In genomic region chr15:102026430-102026829, GRCm38 (mm10) we compare ENCODE assay signal across 10 mouse cellular contexts. TPM values are rescaled to one million over a fixed set of nuclear protein-coding genes. Genes with fewer than 3 reads are reported as not detected.
A peak's percentile ranks its signal among the peaks of the same experiment; 100 is the strongest.
DNase-seq lines count a peak whose midpoint lies in the region; ATAC-seq and TF ChIP-seq lines count a peak whose summit lies in the region.
"Had no signal": no experiment of that assay in that cellular context is flagged by ENCODE, and none has a peak within 500 bp of the region (broad histone marks: within the 10 kb centered on the region; RNA-seq: fewer than 3 reads in every experiment).

No protein-coding gene starts in this region.

- peaks cover 48% of the 10 kb centered on the region for H3K4me1 ChIP-seq in hindbrain, embryonic 10.5 days (replicated peaks)
- peaks cover 4% of the 10 kb centered on the region; the same call in 1 of the 2 replicates for H3K4me1 ChIP-seq in hindbrain, embryonic 16.5 days (ENCODE audit: control insufficient read depth, insufficient read depth, low read depth, low read length)
- peaks cover 38% of the 10 kb centered on the region for H3K4me1 ChIP-seq in midbrain, embryonic 10.5 days
- H3K4me1 ChIP-seq in midbrain, embryonic 16.5 days (ENCODE audit: control insufficient read depth, insufficient read depth, low read length), result no peaks in the 10 kb centered on the region
- peaks cover 4% of the 10 kb centered on the region; the same call in 1 of the 2 replicates for H3K4me1 ChIP-seq in intestine, postnatal 0 days (replicated peaks; ENCODE audit: control insufficient read depth, insufficient read depth, low read length)
- H3K4me1 ChIP-seq in stomach, embryonic 16.5 days (ENCODE audit: control insufficient read depth, insufficient read depth, low read length), result peaks cover 39% of the 10 kb centered on the region

- H3K9me3 ChIP-seq in hindbrain, embryonic 10.5 days, result no peaks in the 10 kb centered on the region
- H3K9me3 ChIP-seq in hindbrain, embryonic 16.5 days (ENCODE audit: control insufficient read depth, low read length), result no peaks in the 10 kb centered on the region
- H3K9me3 ChIP-seq in midbrain, embryonic 10.5 days (replicated peaks), result no peaks in the 10 kb centered on the region
- H3K9me3 ChIP-seq in midbrain, embryonic 16.5 days (replicated peaks; ENCODE audit: control insufficient read depth, low read length, poor library complexity, severe bottlenecking), result no peaks in the 10 kb centered on the region
- H3K9me3 ChIP-seq in intestine, postnatal 0 days (ENCODE audit: control insufficient read depth), result no peaks in the 10 kb centered on the region
- H3K9me3 ChIP-seq in stomach, embryonic 16.5 days (replicated peaks; ENCODE audit: control insufficient read depth, low read length), result no peaks in the 10 kb centered on the region

- TF ChIP-seq CTCF in intestine, postnatal 0 days (IDR thresholded peaks at IDR 0.05; ENCODE audit: low read depth), result 0 out of 2 replicates have a peak, but pooled peaks have one; percentile 5

- no peak overlapping the region for H3K9ac ChIP-seq in hindbrain, embryonic 16.5 days (ENCODE audit: low read depth, low read length)
- H3K9ac ChIP-seq in midbrain, embryonic 16.5 days (ENCODE audit: low read depth, low read length), result no peak overlapping the region
- no peak overlapping the region for H3K9ac ChIP-seq in intestine, postnatal 0 days (ENCODE audit: low read depth, low read length)
- peak overlapping the region; percentile 32 for H3K9ac ChIP-seq in stomach, embryonic 16.5 days (ENCODE audit: low read length)

- 8% methylated on average over 12 of the region's 12 CpGs for WGBS in hindbrain, embryonic 10.5 days
- 15% methylated on average over 12 of the region's 12 CpGs for WGBS in hindbrain, embryonic 16.5 days
- whole genome bisulfite sequencing in midbrain, embryonic 10.5 days, result 8% methylated on average over 12 of the region's 12 CpGs
- 13% methylated on average over 12 of the region's 12 CpGs for WGBS in midbrain, embryonic 16.5 days
- WGBS in intestine, postnatal 0 days, result 25% methylated on average over 12 of the region's 12 CpGs
- 20% methylated on average over 12 of the region's 12 CpGs for WGBS in stomach, embryonic 16.5 days

- no peak for ATAC-seq in hindbrain, embryonic 16.5 days
- no peak for ATAC-seq in midbrain, embryonic 16.5 days
- ATAC-seq in intestine, postnatal 0 days, result no peak
- 0 out of 2 replicates have a peak, but pooled peaks have one; percentile 13 for ATAC-seq in stomach, embryonic 16.5 days (ENCODE audit: insufficient read depth, low FRiP score)
- ATAC-seq: forebrain, embryonic 16.5 days had no signal

- DNase-seq in hindbrain, embryonic 10.5 days (ENCODE audit: low spot score), result no peak
- no peak for DNase-seq in midbrain, embryonic 10.5 days (ENCODE audit: low spot score)
- DNase-seq in thymus, postnatal 14 days, result no peak
- DNase-seq: right cerebral cortex, postnatal 14 days had no signal

- no peak overlapping the region for H3K4me2 ChIP-seq in hindbrain, embryonic 16.5 days (ENCODE audit: low read length)
- H3K4me2 ChIP-seq in midbrain, embryonic 16.5 days (ENCODE audit: low read length), result no peak overlapping the region
- H3K4me2 ChIP-seq in intestine, postnatal 0 days (replicated peaks; ENCODE audit: low read depth), result peak overlapping the region; percentile 43
- peak overlapping the region; percentile 53 for H3K4me2 ChIP-seq in stomach, embryonic 16.5 days (ENCODE audit: low read depth, low read length)

- H3K27ac ChIP-seq in hindbrain, embryonic 10.5 days, result peak overlapping the region; percentile 59; the same call in 1 of the 2 replicates
- no peak overlapping the region for H3K27ac ChIP-seq in hindbrain, embryonic 16.5 days (ENCODE audit: low read depth, low read length)
- no peak overlapping the region for H3K27ac ChIP-seq in midbrain, embryonic 10.5 days (replicated peaks)
- no peak overlapping the region for H3K27ac ChIP-seq in midbrain, embryonic 16.5 days (ENCODE audit: low read length)
- H3K27ac ChIP-seq in intestine, postnatal 0 days (ENCODE audit: low read depth, low read length), result no peak overlapping the region
- peak overlapping the region; percentile 73 for H3K27ac ChIP-seq in stomach, embryonic 16.5 days (ENCODE audit: low read length)
- H3K27ac ChIP-seq: macrophage had no signal

- H3K36me3 ChIP-seq in hindbrain, embryonic 10.5 days, result peaks cover 7% of the 10 kb centered on the region; the same call in 1 of the 2 replicates
- H3K36me3 ChIP-seq in hindbrain, embryonic 16.5 days (ENCODE audit: control insufficient read depth, insufficient read depth, low read length), result no peaks in the 10 kb centered on the region
- no peaks in the 10 kb centered on the region for H3K36me3 ChIP-seq in midbrain, embryonic 10.5 days
- no peaks in the 10 kb centered on the region for H3K36me3 ChIP-seq in midbrain, embryonic 16.5 days (ENCODE audit: control insufficient read depth, insufficient read depth, low read length)
- H3K36me3 ChIP-seq in intestine, postnatal 0 days (ENCODE audit: control insufficient read depth, insufficient read depth), result peaks cover 11% of the 10 kb centered on the region; the same call in 1 of the 2 replicates
- no peaks in the 10 kb centered on the region for H3K36me3 ChIP-seq in stomach, embryonic 16.5 days (ENCODE audit: control insufficient read depth, insufficient read depth, low read length)

- peaks cover 67% of the 10 kb centered on the region for H3K27me3 ChIP-seq in hindbrain, embryonic 10.5 days (ENCODE audit: insufficient read depth, poor library complexity, severe bottlenecking)
- peaks cover 16% of the 10 kb centered on the region; the same call in 1 of the 2 replicates for H3K27me3 ChIP-seq in hindbrain, embryonic 16.5 days (replicated peaks; ENCODE audit: control insufficient read depth, insufficient read depth, low read length)
- peaks cover 78% of the 10 kb centered on the region for H3K27me3 ChIP-seq in midbrain, embryonic 10.5 days (ENCODE audit: low read depth, poor library complexity, severe bottlenecking)
- peaks cover 23% of the 10 kb centered on the region for H3K27me3 ChIP-seq in midbrain, embryonic 16.5 days (ENCODE audit: control insufficient read depth, insufficient read depth, low read depth, low read length)
- H3K27me3 ChIP-seq in intestine, postnatal 0 days (replicated peaks; ENCODE audit: control insufficient read depth, insufficient read depth, low read length), result no peaks in the 10 kb centered on the region
- H3K27me3 ChIP-seq in stomach, embryonic 16.5 days (ENCODE audit: control insufficient read depth, insufficient read depth, low read length), result no peaks in the 10 kb centered on the region

- no peak overlapping the region for H3K4me3 ChIP-seq in hindbrain, embryonic 10.5 days
- H3K4me3 ChIP-seq in hindbrain, embryonic 16.5 days (ENCODE audit: low read length), result no peak overlapping the region
- 0 out of 2 replicates have a peak overlapping the region, but pooled peaks have one; percentile 20 for H3K4me3 ChIP-seq in midbrain, embryonic 10.5 days
- no peak overlapping the region for H3K4me3 ChIP-seq in midbrain, embryonic 16.5 days (ENCODE audit: low read depth, low read length)
- no peak overlapping the region for H3K4me3 ChIP-seq in intestine, postnatal 0 days (ENCODE audit: low read depth, low read length)
- no peak overlapping the region for H3K4me3 ChIP-seq in stomach, embryonic 16.5 days (replicated peaks; ENCODE audit: low read length)

RNA-seq across cellular contexts. Expression of gene Krt18, which starts 1.6 kb away (rescaled TPM):
- polyA plus RNA-seq in hindbrain, embryonic 10.5 days (2016; fragmentation: Nextera tagmentation; extraction: Ambion mirVana), result 38.6 and 53.5 TPM in 2 replicates
- polyA plus RNA-seq in hindbrain, embryonic 16.5 days (2015; fragmentation: Nextera tagmentation; extraction: Ambion mirVana), result 11.8 and 13.6 TPM in 2 replicates
- polyA plus RNA-seq in midbrain, embryonic 10.5 days (2016; fragmentation: Nextera tagmentation; extraction: Ambion mirVana), result 11.4 and 21.0 TPM in 2 replicates
- 3.8 and 5.1 TPM in 2 replicates for polyA plus RNA-seq in midbrain, embryonic 16.5 days (2015; fragmentation: Nextera tagmentation; extraction: Ambion mirVana)
- 364 and 368 TPM in 2 replicates for polyA plus RNA-seq in intestine, postnatal 0 days (2015; fragmentation: Nextera tagmentation; extraction: Ambion mirVana)
- polyA plus RNA-seq in stomach, embryonic 16.5 days (2015; fragmentation: Nextera tagmentation; extraction: Ambion mirVana), result 550 and 609 TPM in 2 replicates
- polyA plus RNA-seq: macrophage had no signal

RNA-seq across cellular contexts. Expression of gene Krt8, which starts 22.1 kb away (rescaled TPM):
- 43.1 and 55.5 TPM in 2 replicates for polyA plus RNA-seq in hindbrain, embryonic 10.5 days (2016; fragmentation: Nextera tagmentation; extraction: Ambion mirVana)
- 5.4 and 6.2 TPM in 2 replicates for polyA plus RNA-seq in hindbrain, embryonic 16.5 days (2015; fragmentation: Nextera tagmentation; extraction: Ambion mirVana)
- 18.5 and 21.9 TPM in 2 replicates for polyA plus RNA-seq in midbrain, embryonic 10.5 days (2016; fragmentation: Nextera tagmentation; extraction: Ambion mirVana)
- polyA plus RNA-seq in midbrain, embryonic 16.5 days (2015; fragmentation: Nextera tagmentation; extraction: Ambion mirVana), result 2.2 TPM in 2 replicates
- 940 and 1,037 TPM in 2 replicates for polyA plus RNA-seq in intestine, postnatal 0 days (2015; fragmentation: Nextera tagmentation; extraction: Ambion mirVana)
- 1,152 and 1,422 TPM in 2 replicates for polyA plus RNA-seq in stomach, embryonic 16.5 days (2015; fragmentation: Nextera tagmentation; extraction: Ambion mirVana)
- polyA plus RNA-seq: macrophage had no signal

RNA-seq across cellular contexts. Expression of gene Eif4b, which starts 47.1 kb away (rescaled TPM):
- polyA plus RNA-seq in hindbrain, embryonic 10.5 days (2016; fragmentation: Nextera tagmentation; extraction: Ambion mirVana), result 80.4 and 122 TPM in 2 replicates
- 76.0 and 84.8 TPM in 2 replicates for polyA plus RNA-seq in hindbrain, embryonic 16.5 days (2015; fragmentation: Nextera tagmentation; extraction: Ambion mirVana)
- polyA plus RNA-seq in midbrain, embryonic 10.5 days (2016; fragmentation: Nextera tagmentation; extraction: Ambion mirVana), result 113 and 125 TPM in 2 replicates
- 87.3 and 90.0 TPM in 2 replicates for polyA plus RNA-seq in midbrain, embryonic 16.5 days (2015; fragmentation: Nextera tagmentation; extraction: Ambion mirVana)
- polyA plus RNA-seq in intestine, postnatal 0 days (2015; fragmentation: Nextera tagmentation; extraction: Ambion mirVana), result 47.8 and 53.0 TPM in 2 replicates
- 108 and 122 TPM in 2 replicates for polyA plus RNA-seq in stomach, embryonic 16.5 days (2015; fragmentation: Nextera tagmentation; extraction: Ambion mirVana)

Comparison
In these comparisons a context has a peak if more than half of its experiments do, and no peak if none do; other contexts are left out.
1. H3K27ac ChIP-seq: peak in hindbrain, embryonic 10.5 days (single experiment) and stomach, embryonic 16.5 days (single experiment); none in hindbrain, embryonic 16.5 days (single experiment), midbrain, embryonic 10.5 days (single experiment), midbrain, embryonic 16.5 days (single experiment) and intestine, postnatal 0 days (single experiment).
2. H3K4me2 ChIP-seq: peak in intestine, postnatal 0 days (single experiment) and stomach, embryonic 16.5 days (single experiment); none in hindbrain, embryonic 16.5 days (single experiment) and midbrain, embryonic 16.5 days (single experiment).
3. RNA of gene Krt8, which starts 22.1 kb away (polyA plus RNA-seq): 1,152 to 1,422 TPM in stomach, embryonic 16.5 days and 940 to 1,037 TPM in intestine, postnatal 0 days; 43.1 to 55.5 TPM in hindbrain, embryonic 10.5 days, 18.5 to 21.9 TPM in midbrain, embryonic 10.5 days, 5.4 to 6.2 TPM in hindbrain, embryonic 16.5 days and 2.2 TPM in midbrain, embryonic 16.5 days; every median in the first group is over 10 times any median in the second.